ENCODE assay signal across 10 mouse cellular contexts in genomic region chr8:122938170-122938569, GRCm38 (mm10).
DNase-seq lines count a peak whose midpoint lies in the region; ATAC-seq lines count a peak whose summit lies in the region.
"Had no signal": no experiment of that assay in that cellular context is flagged by ENCODE, and none has a peak within 500 bp of the region (broad histone marks: within the 10 kb centered on the region; RNA-seq: fewer than 3 reads in every experiment).

No protein-coding gene starts in this region.

- no peaks in the 10 kb centered on the region for H3K9me3 ChIP-seq in kidney, embryonic 16.5 days (ENCODE audit: low read length)
- no peaks in the 10 kb centered on the region for H3K9me3 ChIP-seq in hindbrain, embryonic 15.5 days

- no peak overlapping the region for H3K4me3 ChIP-seq in kidney, embryonic 16.5 days (ENCODE audit: low read length)
- no peak overlapping the region for H3K4me3 ChIP-seq in hindbrain, embryonic 15.5 days

- peaks cover 45% of the 10 kb centered on the region for H3K4me1 ChIP-seq in kidney, embryonic 16.5 days (ENCODE audit: insufficient read depth, low read length)
- peaks cover 45% of the 10 kb centered on the region for H3K4me1 ChIP-seq in hindbrain, embryonic 15.5 days (replicated peaks)

- 76% methylated on average over 3 of the region's 3 CpGs for WGBS in kidney, embryonic 16.5 days
- WGBS in hindbrain, embryonic 15.5 days: 56% methylated on average over 3 of the region's 3 CpGs

- H3K9ac ChIP-seq in kidney, embryonic 16.5 days (replicated peaks; ENCODE audit: low read length): no peak overlapping the region
- no peak overlapping the region for H3K9ac ChIP-seq in hindbrain, embryonic 15.5 days
- H3K9ac ChIP-seq: lung, embryonic 14.5 days had no signal

- H3K4me2 ChIP-seq in kidney, embryonic 16.5 days (replicated peaks; ENCODE audit: low read depth, low read length): no peak overlapping the region
- no peak overlapping the region for H3K4me2 ChIP-seq in hindbrain, embryonic 15.5 days
- H3K4me2 ChIP-seq: lung, embryonic 14.5 days had no signal

- DNase-seq in kidney, adult 18-20 months: no peak
- peak; percentile 58 for DNase-seq in Muller cell, postnatal 12 days (ENCODE audit: inconsistent ontology term)
- DNase-seq in cerebellum, adult 9-11 months: peak; percentile 64
- no peak for DNase-seq in left cerebral cortex, postnatal 10 days (ENCODE audit: extremely low spot score in 1 of 2, low spot score in 2 of 2)
- no peak for DNase-seq in urinary bladder, postnatal 25 days (ENCODE audit: low spot score)
- DNase-seq: lung, embryonic 14.5 days; right cerebral cortex, adult 18-20 months had no signal

- no peaks in the 10 kb centered on the region for H3K36me3 ChIP-seq in kidney, embryonic 16.5 days (ENCODE audit: insufficient read depth, low read length)
- no peaks in the 10 kb centered on the region for H3K36me3 ChIP-seq in hindbrain, embryonic 15.5 days

- H3K27ac ChIP-seq in kidney, embryonic 16.5 days (ENCODE audit: low read length): peak overlapping the region; percentile 35; the same call in 1 of the 2 replicates
- H3K27ac ChIP-seq in hindbrain, embryonic 15.5 days (replicated peaks): peak overlapping the region; percentile 47

- no peak for ATAC-seq in kidney, embryonic 16.5 days (ENCODE audit: low FRiP score, low TSS enrichment)
- ATAC-seq in hindbrain, embryonic 15.5 days (ENCODE audit: low FRiP score, low read depth): no peak
- no peak for ATAC-seq in erythroid progenitor cell, adult 5-6 weeks (replicated peaks; ENCODE audit: low FRiP score, poor library complexity, severe bottlenecking)

- H3K27me3 ChIP-seq in kidney, embryonic 16.5 days (ENCODE audit: insufficient read depth, low read length): no peaks in the 10 kb centered on the region
- H3K27me3 ChIP-seq in hindbrain, embryonic 15.5 days: no peaks in the 10 kb centered on the region

- intact Hi-C loops in left cerebral cortex, postnatal 10 days (cut with DNase I): no loop called here

Comparison
In these comparisons a context has a peak if more than half of its experiments do, and no peak if none do; other contexts are left out.
1. DNase-seq: peak in Muller cell, postnatal 12 days (single experiment) and cerebellum, adult 9-11 months (single experiment); none in kidney, adult 18-20 months (single experiment), left cerebral cortex, postnatal 10 days (0 of 2) and urinary bladder, postnatal 25 days (single experiment).